Mouse (Mus musculus): ENCODE measurements around the gene Ralgps2. TPM values are rescaled to one million over a fixed set of nuclear protein-coding genes. Genes with fewer than 3 reads are reported as not detected.

Gene Ralgps2
- 69.6 and 79.1 TPM in 2 replicates for polyA plus RNA-seq (2014; fragmentation: Nextera tagmentation; extraction: Ambion mirVana)

GRCm38 (mm10) chr1:156939251-156940141 lies at the start of gene Ralgps2:
Gene Ralgps2, minus strand, starts transcription at chr1:156939626.
- ATAC-seq (ENCODE audit: low read depth), result peak; percentile 90
- WGBS, result 1% methylated on average over 42 of the region's 124 CpGs
- DNase-seq (ENCODE audit: low spot score), result peak; percentile 85
- Histone ChIP-seq H3K4me1 (ENCODE audit: control insufficient read depth, insufficient read depth, low read length) (no peaks in the 10 kb centered on the region), H3K9ac (ENCODE audit: low read depth, low read length) (peak within 1 kb of the TSS; percentile 91), H3K27ac (replicated peaks; ENCODE audit: low read depth, low read length) (peak within 1 kb of the TSS; percentile 93), H3K9me3 (ENCODE audit: control insufficient read depth, low read length) (no peaks in the 10 kb centered on the region), H3K27me3 (replicated peaks; ENCODE audit: control insufficient read depth, insufficient read depth, low read length) (no peaks in the 10 kb centered on the region), H3K4me3 (ENCODE audit: low read depth, low read length) (peak within 1 kb of the TSS; percentile 94), H3K4me2 (ENCODE audit: low read depth, low read length) (peak within 1 kb of the TSS; percentile 91), H3K36me3 (ENCODE audit: control insufficient read depth, insufficient read depth, low read length) (no peaks in the 10 kb centered on the region)

DNA sequence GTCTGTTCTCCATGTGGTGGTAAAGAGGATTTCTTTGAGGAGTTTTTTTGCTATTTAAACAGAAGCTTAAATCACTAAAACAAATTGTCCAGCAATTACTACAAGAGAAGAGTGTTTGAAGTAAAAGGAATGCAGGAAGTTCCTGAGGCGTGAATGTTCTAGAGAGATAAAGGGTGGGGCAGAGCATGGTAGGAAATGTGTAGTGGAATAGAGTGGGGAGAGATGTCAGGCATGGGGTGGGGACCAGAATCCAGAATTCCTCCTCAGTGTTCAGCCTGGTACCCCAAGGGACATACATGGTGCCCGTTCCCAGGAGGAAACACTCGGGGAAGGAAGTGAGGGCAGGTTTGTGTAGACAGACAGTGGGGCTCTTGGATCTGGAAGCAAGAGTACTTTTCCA lies 48.1 kb upstream of the Ralgps2 start:
- no peaks in the 10 kb centered on the region for H3K36me3 ChIP-seq (ENCODE audit: control insufficient read depth, insufficient read depth, low read length)
- 75% methylated on average over 3 of the region's 3 CpGs for WGBS
- ATAC-seq (ENCODE audit: low read depth), result no peak

GRCm38 (mm10) chr1:156986641-156987345 lies 47.4 kb upstream of the Ralgps2 start:
- ATAC-seq (ENCODE audit: low read depth), result no peak

More for the DNA sequence above, 48.1 kb upstream of the Ralgps2 start:
- no peak overlapping the region for H3K9ac ChIP-seq (ENCODE audit: low read depth, low read length)
- H3K4me1 ChIP-seq (ENCODE audit: control insufficient read depth, insufficient read depth, low read length), result peaks cover 7% of the 10 kb centered on the region; the same call in 1 of the 2 replicates
- H3K27me3 ChIP-seq (replicated peaks; ENCODE audit: control insufficient read depth, insufficient read depth, low read length), result no peaks in the 10 kb centered on the region
- H3K4me3 ChIP-seq (ENCODE audit: low read depth, low read length), result no peak overlapping the region
- H3K9me3 ChIP-seq (ENCODE audit: control insufficient read depth, low read length), result no peaks in the 10 kb centered on the region
- no peak overlapping the region for H3K4me2 ChIP-seq (ENCODE audit: low read depth, low read length)
- DNase-seq (ENCODE audit: low spot score), result no peak
- H3K27ac ChIP-seq (replicated peaks; ENCODE audit: low read depth, low read length), result no peak overlapping the region

DNA sequence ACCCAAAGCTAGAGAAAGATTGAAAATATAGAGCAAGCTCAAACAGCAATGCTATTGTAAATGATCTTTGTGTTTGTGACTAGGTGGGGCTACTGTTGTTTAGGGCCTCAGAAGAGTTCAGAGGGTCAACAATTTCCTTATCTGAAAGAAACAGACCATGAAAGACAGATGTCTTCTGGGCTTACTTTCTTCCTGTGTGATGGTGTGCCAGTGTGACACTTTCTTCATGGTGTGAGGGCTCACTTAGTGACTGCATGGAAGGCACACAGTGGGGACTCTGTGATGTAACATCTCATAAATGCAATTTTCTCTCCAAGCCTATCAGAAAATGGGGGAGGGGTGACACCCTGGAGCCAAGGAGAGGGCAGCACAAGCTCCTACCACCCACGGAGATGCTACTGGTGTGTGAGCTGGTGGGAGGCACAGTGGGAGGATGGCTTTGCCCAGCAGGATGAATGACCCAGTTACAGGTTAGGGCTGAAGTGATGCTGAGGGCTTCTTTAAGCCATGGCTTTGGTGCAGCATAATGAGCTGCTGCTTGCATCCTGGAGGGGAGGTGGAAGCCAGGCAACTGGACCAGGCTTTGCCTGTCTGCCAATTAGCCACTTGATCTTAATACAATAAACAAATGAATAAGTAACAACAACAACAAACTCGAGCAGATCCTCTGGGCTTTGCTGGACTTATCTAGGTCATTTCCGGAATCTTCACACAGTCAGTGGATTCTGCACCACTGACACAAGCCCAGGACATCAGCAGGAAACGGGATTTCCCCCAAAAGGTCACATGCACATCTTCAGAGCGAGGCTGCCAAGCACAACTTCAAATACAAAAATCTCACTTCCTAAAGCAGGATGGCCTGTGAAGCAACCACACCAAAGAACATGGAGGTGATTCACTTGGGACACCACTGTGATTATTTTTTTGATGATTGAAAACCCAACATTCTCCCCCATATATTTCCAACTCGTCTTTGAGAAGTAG lies 46.5 kb upstream of the Ralgps2 start:
- Histone ChIP-seq H3K9me3 (ENCODE audit: control insufficient read depth, low read length) (no peaks in the 10 kb centered on the region), H3K36me3 (ENCODE audit: control insufficient read depth, insufficient read depth, low read length) (no peaks in the 10 kb centered on the region), H3K4me1 (ENCODE audit: control insufficient read depth, insufficient read depth, low read length) (peaks cover 7% of the 10 kb centered on the region; the same call in 1 of the 2 replicates), H3K4me3 (ENCODE audit: low read depth, low read length) (no peak overlapping the region), H3K27me3 (replicated peaks; ENCODE audit: control insufficient read depth, insufficient read depth, low read length) (no peaks in the 10 kb centered on the region), H3K9ac (ENCODE audit: low read depth, low read length) (no peak overlapping the region), H3K27ac (replicated peaks; ENCODE audit: low read depth, low read length) (0 out of 2 replicates have a peak overlapping the region, but pooled peaks have one; percentile 18), H3K4me2 (ENCODE audit: low read depth, low read length) (no peak overlapping the region)
- ATAC-seq (ENCODE audit: low read depth), result no peak
- WGBS, result 43% methylated on average over 6 of the region's 6 CpGs
- DNase-seq (ENCODE audit: low spot score), result peak; percentile 25

More at GRCm38 (mm10) chr1:156986641-156987345, 47.4 kb upstream of the Ralgps2 start:
- H3K27me3 ChIP-seq (replicated peaks; ENCODE audit: control insufficient read depth, insufficient read depth, low read length), result no peaks in the 10 kb centered on the region
- H3K9me3 ChIP-seq (ENCODE audit: control insufficient read depth, low read length), result no peaks in the 10 kb centered on the region
- 72% methylated on average over 6 of the region's 6 CpGs for WGBS
- H3K36me3 ChIP-seq (ENCODE audit: control insufficient read depth, insufficient read depth, low read length), result no peaks in the 10 kb centered on the region
- no peak overlapping the region for H3K4me2 ChIP-seq (ENCODE audit: low read depth, low read length)
- no peak overlapping the region for H3K9ac ChIP-seq (ENCODE audit: low read depth, low read length)
- H3K4me1 ChIP-seq (ENCODE audit: control insufficient read depth, insufficient read depth, low read length), result peaks cover 7% of the 10 kb centered on the region; the same call in 1 of the 2 replicates
- H3K27ac ChIP-seq (replicated peaks; ENCODE audit: low read depth, low read length), result 0 out of 2 replicates have a peak overlapping the region, but pooled peaks have one; percentile 18
- no peak for DNase-seq (ENCODE audit: low spot score)
- H3K4me3 ChIP-seq (ENCODE audit: low read depth, low read length), result no peak overlapping the region

- DNase-seq (ENCODE audit: low spot score) (peak; percentile 32), ATAC-seq (ENCODE audit: low read depth) (peak; percentile 15; the same call in 1 of the 2 replicates)
- Histone ChIP-seq H3K4me1 (ENCODE audit: control insufficient read depth, insufficient read depth, low read length) (no peaks in the 10 kb centered on the region), H3K9me3 (ENCODE audit: control insufficient read depth, low read length) (no peaks in the 10 kb centered on the region), H3K4me2 (ENCODE audit: low read depth, low read length) (no peak overlapping the region), H3K9ac (ENCODE audit: low read depth, low read length) (no peak overlapping the region), H3K36me3 (ENCODE audit: control insufficient read depth, insufficient read depth, low read length) (no peaks in the 10 kb centered on the region), H3K27ac (replicated peaks; ENCODE audit: low read depth, low read length) (no peak overlapping the region), H3K27me3 (replicated peaks; ENCODE audit: control insufficient read depth, insufficient read depth, low read length) (no peaks in the 10 kb centered on the region), H3K4me3 (ENCODE audit: low read depth, low read length) (no peak overlapping the region)
- 73% methylated on average over 14 of the region's 14 CpGs for WGBS
Measured at GRCm38 (mm10) chr1:156983009-156983870, 43.8 kb upstream of the Ralgps2 start.

DNA sequence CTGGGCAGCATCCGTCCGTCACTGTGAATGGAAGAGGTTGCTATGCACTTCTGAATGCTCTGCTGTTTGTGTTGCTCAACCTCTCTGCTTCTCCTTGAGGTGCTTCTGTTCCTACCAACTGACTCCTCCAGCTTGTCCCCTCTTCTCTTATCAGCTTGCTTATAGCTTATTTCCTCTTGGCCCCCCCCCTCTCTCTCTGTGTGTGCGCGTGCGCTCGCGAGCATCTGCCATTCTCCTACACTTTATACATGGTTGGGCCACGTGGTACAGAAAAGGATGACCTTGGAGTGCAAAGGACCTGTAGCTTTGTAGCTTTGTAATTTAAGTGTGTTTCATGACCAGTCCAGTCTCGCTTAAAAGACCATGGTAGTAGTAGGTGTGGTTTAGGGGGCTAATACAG lies 42.5 kb upstream of the Ralgps2 start:
- Histone ChIP-seq H3K9ac (ENCODE audit: low read depth, low read length) (no peak overlapping the region), H3K27me3 (replicated peaks; ENCODE audit: control insufficient read depth, insufficient read depth, low read length) (no peaks in the 10 kb centered on the region), H3K4me3 (ENCODE audit: low read depth, low read length) (no peak overlapping the region), H3K36me3 (ENCODE audit: control insufficient read depth, insufficient read depth, low read length) (no peaks in the 10 kb centered on the region), H3K4me2 (ENCODE audit: low read depth, low read length) (no peak overlapping the region), H3K9me3 (ENCODE audit: control insufficient read depth, low read length) (no peaks in the 10 kb centered on the region), H3K4me1 (ENCODE audit: control insufficient read depth, insufficient read depth, low read length) (no peaks in the 10 kb centered on the region), H3K27ac (replicated peaks; ENCODE audit: low read depth, low read length) (no peak overlapping the region)
- ATAC-seq (ENCODE audit: low read depth), result no peak
- DNase-seq (ENCODE audit: low spot score), result no peak
- WGBS, result 83% methylated on average over 9 of the region's 9 CpGs

GRCm38 (mm10) chr1:156979722-156980121 lies 40.3 kb upstream of the Ralgps2 start:
- Histone ChIP-seq H3K27me3 (replicated peaks; ENCODE audit: control insufficient read depth, insufficient read depth, low read length) (no peaks in the 10 kb centered on the region), H3K9me3 (ENCODE audit: control insufficient read depth, low read length) (no peaks in the 10 kb centered on the region), H3K4me3 (ENCODE audit: low read depth, low read length) (no peak overlapping the region), H3K36me3 (ENCODE audit: control insufficient read depth, insufficient read depth, low read length) (no peaks in the 10 kb centered on the region), H3K27ac (replicated peaks; ENCODE audit: low read depth, low read length) (no peak overlapping the region), H3K9ac (ENCODE audit: low read depth, low read length) (no peak overlapping the region), H3K4me1 (ENCODE audit: control insufficient read depth, insufficient read depth, low read length) (no peaks in the 10 kb centered on the region), H3K4me2 (ENCODE audit: low read depth, low read length) (no peak overlapping the region)
- DNase-seq (ENCODE audit: low spot score) (no peak), ATAC-seq (ENCODE audit: low read depth) (no peak)
- 88% methylated on average over 4 of the region's 4 CpGs for WGBS
